Mouse (Mus musculus) ES-Bruce4 (cell line): Measurements from ENCODE around the gene Kcnj3.

ENCODE experiments used
- CTCF ChIP-seq: IDR thresholded peaks from one replicate; pipeline ENCODE4 v1.8.1; 2011; ENCODE audit warnings: low read depth, low read length
- EP300 ChIP-seq: IDR thresholded peaks from 2 replicates; pipeline ENCODE4 v1.6.1; 2011; ENCODE audit warnings: low read depth, low read length; ENCODE audit not compliant: insufficient read depth

- TF ChIP-seq CTCF: no peak
- TF ChIP-seq EP300: no peak
Observed at GRCm38 (mm10) chr2:55450774-55451173, 15.0 kb downstream of the Kcnj3 start.
